Mouse (Mus musculus) stomach, postnatal 0 days (tissue): ENCODE measurements around the gene Prcd. TPM values are rescaled to one million over a fixed set of nuclear protein-coding genes. Genes with fewer than 3 reads are reported as not detected.

ENCODE experiments used
- ATAC-seq: fragments of 200-750 bp; cut with Nextera tagmentation; 2 replicates; pipeline ENCODE4 v1.8.0; 2017; ENCODE audit not compliant: low FRiP score, low TSS enrichment
- DNase-seq: peaks from one replicate; pipeline ENCODE4 v3.0.0-alpha.2; 2016; ENCODE audit warnings: low spot score
- H3K27ac ChIP-seq: fragments of 300-500 bp; sonication (generic); replicated peaks from 2 replicates; pipeline ENCODE4 v1.5.1; 2014; ENCODE audit warnings: mild to moderate bottlenecking, control low read depth
- H3K27me3 ChIP-seq: fragments of 300-500 bp; sonication (generic); 2 replicates; pipeline ENCODE4 v1.6.1; 2014; ENCODE audit warnings: low read length; ENCODE audit not compliant: control insufficient read depth, insufficient read depth
- H3K36me3 ChIP-seq: fragments of 300-500 bp; sonication (generic); 2 replicates; pipeline ENCODE4 v1.6.1; 2014; ENCODE audit warnings: low read length, mixed read lengths; ENCODE audit not compliant: control insufficient read depth, insufficient read depth
- H3K4me1 ChIP-seq: fragments of 300-500 bp; sonication (generic); replicated peaks from 2 replicates; pipeline ENCODE4 v1.6.1; 2014; ENCODE audit warnings: antibody characterized with exemption; ENCODE audit not compliant: control insufficient read depth, insufficient read depth
- H3K4me2 ChIP-seq: fragments of 300-500 bp; sonication (generic); replicated peaks from 2 replicates; pipeline ENCODE4 v1.6.1; 2014; ENCODE audit warnings: low read depth, mild to moderate bottlenecking, control low read depth, moderate library complexity
- H3K4me3 ChIP-seq: fragments of 300-500 bp; sonication (generic); 2 replicates; pipeline ENCODE4 v1.5.1; 2014; ENCODE audit warnings: low read depth, low read length, control low read depth
- H3K9ac ChIP-seq: fragments of 300-500 bp; sonication (generic); 2 replicates; pipeline ENCODE4 v1.6.1; 2014; ENCODE audit warnings: mild to moderate bottlenecking, low read length, control low read depth, mixed read lengths
- H3K9me3 ChIP-seq: fragments of 300-500 bp; sonication (generic); 2 replicates; pipeline ENCODE4 v1.6.1; 2016; ENCODE audit warnings: low read length; ENCODE audit not compliant: control insufficient read depth
- CTCF ChIP-seq: IDR thresholded peaks from 2 replicates; pipeline ENCODE4 v1.5.1; 2016; ENCODE audit warnings: antibody characterized with exemption, low read depth, mild to moderate bottlenecking, moderate library complexity
- EP300 ChIP-seq: optimal IDR thresholded peaks from 2 replicates; pipeline ENCODE3; 2016; ENCODE audit warnings: antibody characterized with exemption
- WGBS: fragments of 180-500 bp; shearing (Covaris S2); extraction: QIAGEN DNeasy Blood & Tissue Kit; methylation state at CpG from one replicate; pipeline ENCODE4 v1.1.7; 2014; 5-methylcytosine and 5-hydroxymethylcytosine counted together
- polyA plus RNA-seq: library from polyadenylated mRNA; unstranded; fragments of >200 nt; fragmentation: Nextera tagmentation; extraction: Ambion mirVana; gene quantifications from 2 replicates; pipeline ENCODE4 v1.2.1, GENCODE M21; 2015

Gene Prcd
- polyA plus RNA-seq, 1 experiment from 2014 or later: 2.6 TPM

GRCm38 (mm10) chr11:116669787-116670365 is 16.5 kb downstream of the Prcd start:
- H3K27ac ChIP-seq: no peak overlapping the region
- DNase-seq: no peak
- no peak for ATAC-seq
- no peak overlapping the region for H3K9ac ChIP-seq
- TF ChIP-seq EP300: no peak
- TF ChIP-seq CTCF: no peak
- H3K9me3 ChIP-seq: no peaks in the 10 kb centered on the region
- no peaks in the 10 kb centered on the region for H3K4me1 ChIP-seq
- no peak overlapping the region for H3K4me3 ChIP-seq
- no peak overlapping the region for H3K4me2 ChIP-seq
- WGBS: 50% methylated on average over 13 of the region's 13 CpGs
- no peaks in the 10 kb centered on the region for H3K27me3 ChIP-seq
- H3K36me3 ChIP-seq: 0 out of 2 replicates have a peak, but pooled peaks cover 6% of the 10 kb centered on the region

DNA sequence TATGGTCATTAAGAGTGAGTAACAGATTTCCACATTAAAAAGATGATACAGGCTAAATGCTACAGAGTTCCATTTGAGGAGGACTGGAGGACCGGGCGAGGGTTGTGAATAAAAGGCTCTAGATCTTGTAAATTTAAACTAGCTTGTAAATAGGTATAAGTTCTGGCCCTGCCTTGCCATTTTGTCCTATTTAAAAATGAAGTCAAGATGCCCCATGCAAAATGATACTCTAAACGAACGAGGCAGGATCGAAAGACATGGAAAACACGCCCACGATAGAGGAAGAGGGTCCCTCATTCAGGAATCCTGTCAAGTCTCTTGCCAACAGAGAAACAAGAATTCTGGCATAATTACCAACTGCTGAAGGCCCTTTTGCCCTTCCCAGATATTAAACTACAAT is 17.1 kb downstream of the Prcd start:
- no peaks in the 10 kb centered on the region for H3K27me3 ChIP-seq
- DNase-seq: no peak
- TF ChIP-seq CTCF (no peak), EP300 (no peak)
- no peak overlapping the region for H3K9ac ChIP-seq
- H3K36me3 ChIP-seq: 0 out of 2 replicates have a peak, but pooled peaks cover 7% of the 10 kb centered on the region
- H3K4me1 ChIP-seq: no peaks in the 10 kb centered on the region
- H3K9me3 ChIP-seq: no peaks in the 10 kb centered on the region
- 82% methylated on average over 7 of the region's 7 CpGs for WGBS
- no peak overlapping the region for H3K4me2 ChIP-seq
- ATAC-seq: no peak
- H3K27ac ChIP-seq: no peak overlapping the region
- no peak overlapping the region for H3K4me3 ChIP-seq

GRCm38 (mm10) chr11:116671112-116671844 is 17.9 kb downstream of the Prcd start:
- Histone ChIP-seq H3K4me3 (peak overlapping the region; percentile 71), H3K27me3 (no peaks in the 10 kb centered on the region), H3K36me3 (peaks cover 15% of the 10 kb centered on the region; the same call in 1 of the 2 replicates), H3K27ac (peak overlapping the region; percentile 80), H3K9me3 (no peaks in the 10 kb centered on the region), H3K4me2 (peak overlapping the region; percentile 93), H3K9ac (peak overlapping the region; percentile 79), H3K4me1 (no peaks in the 10 kb centered on the region)
- TF ChIP-seq CTCF: peak; percentile 79
- TF ChIP-seq EP300: peak; percentile 98
- ATAC-seq: peak; percentile 91
- DNase-seq: peak; percentile 96
- WGBS: 1% methylated on average over 45 of the region's 45 CpGs

DNA sequence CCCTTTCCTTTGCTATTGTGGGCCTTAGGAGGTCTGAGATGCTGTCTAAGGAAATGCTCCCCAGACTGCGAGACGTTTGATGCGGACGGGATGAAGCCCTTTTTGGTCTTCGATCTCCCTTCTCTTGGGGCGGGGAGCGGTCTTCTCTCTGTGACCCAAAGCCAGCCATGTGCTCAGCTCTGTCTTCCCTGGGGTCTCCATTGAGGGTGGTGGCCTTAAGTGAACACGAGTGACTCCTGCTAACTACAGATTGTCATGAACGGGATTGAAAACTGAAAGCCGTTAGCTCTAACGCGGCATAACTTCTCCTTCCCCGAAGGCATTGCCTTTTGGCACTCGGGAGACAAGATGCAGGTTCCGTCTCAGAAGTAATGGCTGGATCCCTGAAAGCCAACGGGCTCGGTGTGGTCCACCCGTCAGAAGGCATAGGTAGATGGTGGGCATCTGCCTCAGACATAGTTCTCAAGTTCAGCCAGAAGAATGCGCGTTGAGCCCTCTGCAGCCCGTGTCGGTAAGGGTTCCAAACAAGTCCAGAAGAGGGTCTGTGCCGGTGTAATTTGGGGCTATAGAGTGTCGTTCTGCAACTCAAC is 18.6 kb downstream of the Prcd start:
- TF ChIP-seq CTCF (no peak), EP300 (no peak)
- peak overlapping the region; percentile 80 for H3K27ac ChIP-seq
- H3K4me1 ChIP-seq: no peaks in the 10 kb centered on the region
- under 1% methylated on average over 24 of the region's 24 CpGs for WGBS
- no peak; the same call in 1 of the 2 replicates for ATAC-seq
- H3K9ac ChIP-seq: peak overlapping the region; percentile 79
- peak; percentile 35 for DNase-seq
- no peaks in the 10 kb centered on the region for H3K9me3 ChIP-seq
- no peaks in the 10 kb centered on the region for H3K27me3 ChIP-seq
- peak overlapping the region; percentile 93 for H3K4me2 ChIP-seq
- H3K4me3 ChIP-seq: peak overlapping the region; percentile 71
- H3K36me3 ChIP-seq: peaks cover 17% of the 10 kb centered on the region; the same call in 1 of the 2 replicates

GRCm38 (mm10) chr11:116672595-116672994 is 19.3 kb downstream of the Prcd start:
- H3K27ac ChIP-seq: no peak overlapping the region
- ATAC-seq: no peak

More at GRCm38 (mm10) chr11:116672595-116672994, 19.3 kb downstream of the Prcd start:
- TF ChIP-seq EP300 (no peak), CTCF (0 out of 2 replicates have a peak, but pooled peaks have one; percentile 17)
- Histone ChIP-seq H3K9ac (peak overlapping the region; percentile 79; the same call in 1 of the 2 replicates), H3K4me3 (peak overlapping the region; percentile 71), H3K36me3 (peaks cover 17% of the 10 kb centered on the region; the same call in 1 of the 2 replicates), H3K9me3 (no peaks in the 10 kb centered on the region), H3K27me3 (no peaks in the 10 kb centered on the region), H3K4me2 (peak overlapping the region; percentile 93), H3K4me1 (no peaks in the 10 kb centered on the region)
- no peak for DNase-seq
- 7% methylated on average over 7 of the region's 7 CpGs for WGBS
